Mouse (Mus musculus): Measurements from ENCODE around the gene Mesp1. TPM values are rescaled to one million over a fixed set of nuclear protein-coding genes. Genes with fewer than 3 reads are reported as not detected.

The Mesp1 gene
- polyA plus RNA-seq, 1 experiment from 2014 or later, result not detected

DNA sequence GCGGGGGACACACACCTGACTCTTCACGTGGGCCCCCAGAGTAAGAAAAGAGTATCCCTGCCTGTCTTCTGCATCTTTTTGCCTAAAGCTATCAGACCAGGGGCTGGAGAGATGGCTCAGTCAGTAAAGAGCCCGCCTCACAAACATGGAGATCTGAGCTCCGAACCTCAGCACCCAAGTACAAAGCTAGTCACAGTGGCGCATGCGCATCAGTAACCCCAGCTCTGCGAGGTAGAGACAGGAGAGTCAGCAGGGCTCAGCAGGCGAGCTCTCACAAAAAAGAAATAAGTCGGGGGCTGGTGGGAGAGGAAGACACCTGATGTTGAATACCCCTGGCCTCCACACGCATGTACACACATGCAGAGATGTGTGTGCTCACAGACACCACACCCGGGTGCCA, 26.4 kb upstream of the Mesp1 start:
- no peak overlapping the region for H3K4me3 ChIP-seq (ENCODE audit: low read depth, low read length)
- 36% methylated on average over 11 of the region's 11 CpGs for WGBS
- DNase-seq (ENCODE audit: low spot score) (no peak), ATAC-seq (ENCODE audit: insufficient read depth, low FRiP score, low TSS enrichment) (no peak)
- H3K4me1 ChIP-seq (ENCODE audit: control insufficient read depth, insufficient read depth, low read length), result no peaks in the 10 kb centered on the region
- no peaks in the 10 kb centered on the region for H3K9me3 ChIP-seq (ENCODE audit: control insufficient read depth, low read length)
- no peak overlapping the region for H3K9ac ChIP-seq (ENCODE audit: low read length)
- no peak overlapping the region for H3K27ac ChIP-seq (ENCODE audit: low read depth, low read length)
- no peaks in the 10 kb centered on the region for H3K27me3 ChIP-seq (ENCODE audit: control insufficient read depth, insufficient read depth, low read length)
- no peak overlapping the region for H3K4me2 ChIP-seq (ENCODE audit: low read depth)
- H3K36me3 ChIP-seq (ENCODE audit: control insufficient read depth, insufficient read depth, low read length), result no peaks in the 10 kb centered on the region

DNA sequence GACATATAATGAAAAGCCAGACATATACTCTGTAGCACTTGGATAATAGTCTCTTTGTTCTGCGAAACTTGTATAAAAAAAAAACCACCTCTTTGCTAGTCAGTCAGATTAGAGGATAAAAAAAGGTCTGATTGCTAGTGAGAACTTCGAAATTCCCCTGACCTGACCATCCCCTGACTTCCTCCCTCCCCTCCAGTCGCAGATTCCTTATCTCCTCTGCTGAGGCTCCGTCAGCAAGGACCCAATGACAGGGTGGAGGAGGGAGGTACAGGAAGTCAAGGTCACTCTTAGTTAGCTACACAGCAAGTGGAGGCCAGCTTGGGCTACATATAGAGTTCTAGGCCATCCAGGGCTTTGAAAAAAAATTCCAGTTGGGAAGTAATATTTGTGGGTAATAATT, 25.9 kb upstream of the Mesp1 start:
- H3K9ac ChIP-seq (ENCODE audit: low read length), result no peak overlapping the region
- no peaks in the 10 kb centered on the region for H3K9me3 ChIP-seq (ENCODE audit: control insufficient read depth, low read length)
- ATAC-seq (ENCODE audit: insufficient read depth, low FRiP score, low TSS enrichment) (no peak), DNase-seq (ENCODE audit: low spot score) (no peak)
- no peak overlapping the region for H3K27ac ChIP-seq (ENCODE audit: low read depth, low read length)
- H3K4me2 ChIP-seq (ENCODE audit: low read depth), result no peak overlapping the region
- no peaks in the 10 kb centered on the region for H3K27me3 ChIP-seq (ENCODE audit: control insufficient read depth, insufficient read depth, low read length)
- H3K4me1 ChIP-seq (ENCODE audit: control insufficient read depth, insufficient read depth, low read length), result no peaks in the 10 kb centered on the region
- no peaks in the 10 kb centered on the region for H3K36me3 ChIP-seq (ENCODE audit: control insufficient read depth, insufficient read depth, low read length)
- H3K4me3 ChIP-seq (ENCODE audit: low read depth, low read length), result no peak overlapping the region
- WGBS, result 53% methylated on average over 4 of the region's 4 CpGs

DNA sequence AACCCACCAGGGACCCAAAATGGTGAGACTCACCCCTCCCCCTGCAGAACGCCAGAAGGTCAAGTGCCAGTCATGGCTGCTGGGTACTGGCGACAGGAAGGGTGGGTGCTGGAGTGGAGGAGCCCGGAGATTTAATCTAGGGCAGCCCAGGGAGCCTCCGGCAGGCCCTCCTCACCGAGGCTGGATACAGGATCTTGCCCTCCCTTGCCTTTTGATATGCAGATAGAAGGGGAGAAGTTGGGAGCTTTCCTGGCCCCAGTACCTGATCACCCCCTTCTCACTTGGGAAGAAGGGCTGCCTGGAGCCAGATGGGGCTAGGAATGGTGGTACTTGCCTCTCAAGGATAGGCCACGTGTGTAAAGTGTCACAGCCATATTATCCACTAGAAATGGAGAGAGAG, 24.7 kb upstream of the Mesp1 start:
- no peaks in the 10 kb centered on the region for H3K36me3 ChIP-seq (ENCODE audit: control insufficient read depth, insufficient read depth, low read length)
- DNase-seq (ENCODE audit: low spot score) (no peak), ATAC-seq (ENCODE audit: insufficient read depth, low FRiP score, low TSS enrichment) (no peak)
- no peak overlapping the region for H3K4me3 ChIP-seq (ENCODE audit: low read depth, low read length)
- H3K9ac ChIP-seq (ENCODE audit: low read length), result no peak overlapping the region; the same call in 1 of the 2 replicates
- no peaks in the 10 kb centered on the region for H3K27me3 ChIP-seq (ENCODE audit: control insufficient read depth, insufficient read depth, low read length)
- 6% methylated on average over 6 of the region's 6 CpGs for WGBS
- H3K4me1 ChIP-seq (ENCODE audit: control insufficient read depth, insufficient read depth, low read length), result no peaks in the 10 kb centered on the region
- no peaks in the 10 kb centered on the region for H3K9me3 ChIP-seq (ENCODE audit: control insufficient read depth, low read length)
- H3K27ac ChIP-seq (ENCODE audit: low read depth, low read length), result no peak overlapping the region
- H3K4me2 ChIP-seq (ENCODE audit: low read depth), result no peak overlapping the region

DNA sequence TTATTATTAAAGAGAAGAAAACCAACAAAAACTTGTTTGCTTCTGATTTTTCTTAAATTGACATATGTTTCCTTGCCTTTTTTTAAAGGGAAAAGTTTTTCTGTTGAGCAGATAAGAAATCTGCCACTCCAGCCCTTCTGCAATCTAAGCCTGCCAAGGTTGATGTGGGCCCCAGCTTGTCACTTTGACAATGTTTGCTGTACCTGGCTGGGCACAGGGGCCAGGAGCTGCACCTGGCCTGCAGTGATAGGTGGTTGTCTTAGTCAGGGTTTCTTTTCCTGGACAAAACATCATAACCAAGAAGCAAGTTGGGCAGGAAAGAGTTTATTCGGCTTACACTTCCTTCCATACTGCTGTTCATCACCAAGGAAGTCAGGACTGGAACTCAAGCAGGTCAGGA, 19.8 kb upstream of the Mesp1 start:
- ATAC-seq (ENCODE audit: insufficient read depth, low FRiP score, low TSS enrichment) (no peak), DNase-seq (ENCODE audit: low spot score) (peak; percentile 3)
- H3K9ac ChIP-seq (ENCODE audit: low read length), result no peak overlapping the region
- H3K4me1 ChIP-seq (ENCODE audit: control insufficient read depth, insufficient read depth, low read length), result no peaks in the 10 kb centered on the region
- no peak overlapping the region for H3K4me3 ChIP-seq (ENCODE audit: low read depth, low read length)
- H3K36me3 ChIP-seq (ENCODE audit: control insufficient read depth, insufficient read depth, low read length), result no peaks in the 10 kb centered on the region
- H3K27ac ChIP-seq (ENCODE audit: low read depth, low read length), result no peak overlapping the region
- H3K27me3 ChIP-seq (ENCODE audit: control insufficient read depth, insufficient read depth, low read length), result peaks cover 3% of the 10 kb centered on the region; the same call in 1 of the 2 replicates
- no peaks in the 10 kb centered on the region for H3K9me3 ChIP-seq (ENCODE audit: control insufficient read depth, low read length)
- 86% methylated on average over 1 of the region's 1 CpGs for WGBS
- H3K4me2 ChIP-seq (ENCODE audit: low read depth), result no peak overlapping the region

DNA sequence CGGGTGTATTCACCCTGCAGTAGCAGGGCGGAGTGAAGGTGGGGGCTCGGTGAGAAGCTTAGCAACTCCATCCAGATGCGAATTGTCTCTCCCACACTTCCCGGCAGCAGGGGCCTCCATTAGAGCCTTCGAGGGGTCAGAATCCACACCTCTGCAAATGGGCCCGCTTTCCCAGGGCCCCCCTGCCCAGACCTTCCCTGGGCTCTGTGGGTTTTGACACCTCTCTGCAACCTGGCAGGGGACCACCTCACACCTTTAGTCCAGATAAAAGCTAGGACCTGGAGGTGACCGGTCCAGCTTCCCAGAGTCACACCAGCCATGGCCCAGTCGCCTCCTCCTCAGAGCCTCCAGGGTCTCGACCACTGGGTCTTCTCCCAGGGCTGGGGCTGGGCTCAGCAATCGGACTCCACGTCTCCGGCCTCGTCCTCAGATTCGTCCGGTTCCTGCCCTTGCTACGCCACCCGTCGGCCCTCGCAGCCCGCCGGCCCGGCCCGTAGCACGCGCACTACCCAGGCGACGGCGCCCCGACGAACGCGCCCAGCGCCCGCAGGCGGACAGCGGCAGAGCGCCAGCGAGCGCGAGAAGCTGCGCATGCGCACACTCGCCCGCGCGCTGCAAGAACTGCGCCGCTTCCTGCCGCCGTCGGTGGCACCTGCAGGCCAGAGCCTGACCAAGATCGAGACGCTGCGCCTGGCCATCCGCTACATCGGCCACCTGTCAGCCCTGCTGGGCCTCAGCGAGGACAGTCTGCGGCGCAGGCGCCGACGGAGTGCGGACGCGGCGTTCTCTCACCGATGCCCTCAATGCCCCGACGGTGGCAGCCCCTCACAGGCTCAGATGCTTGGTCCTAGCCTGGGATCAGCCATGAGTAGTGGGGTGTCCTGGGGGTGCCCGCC, 17.3 kb upstream of the Mesp1 start, which contains the start of gene Mesp2:
Gene Mesp2, plus strand, starts transcription at position 117 of the 896 bp plus-strand sequence.
- Histone ChIP-seq H3K9me3 (ENCODE audit: control insufficient read depth, low read length) (no peaks in the 10 kb centered on the region), H3K27me3 (ENCODE audit: control insufficient read depth, insufficient read depth, low read length) (peaks cover 3% of the 10 kb centered on the region; the same call in 1 of the 2 replicates), H3K9ac (ENCODE audit: low read length) (peak within 1 kb of the TSS; percentile 49; the same call in 1 of the 2 replicates), H3K4me2 (ENCODE audit: low read depth) (peak within 1 kb of the TSS; percentile 45), H3K4me3 (ENCODE audit: low read depth, low read length) (peak within 1 kb of the TSS; percentile 23), H3K27ac (ENCODE audit: low read depth, low read length) (no peak within 1 kb of the TSS), H3K36me3 (ENCODE audit: control insufficient read depth, insufficient read depth, low read length) (no peaks in the 10 kb centered on the region), H3K4me1 (ENCODE audit: control insufficient read depth, insufficient read depth, low read length) (no peaks in the 10 kb centered on the region)
- ATAC-seq (ENCODE audit: insufficient read depth, low FRiP score, low TSS enrichment) (peak; percentile 65), DNase-seq (ENCODE audit: low spot score) (peak; percentile 88)
- WGBS, result 16% methylated on average over 69 of the region's 71 CpGs

DNA sequence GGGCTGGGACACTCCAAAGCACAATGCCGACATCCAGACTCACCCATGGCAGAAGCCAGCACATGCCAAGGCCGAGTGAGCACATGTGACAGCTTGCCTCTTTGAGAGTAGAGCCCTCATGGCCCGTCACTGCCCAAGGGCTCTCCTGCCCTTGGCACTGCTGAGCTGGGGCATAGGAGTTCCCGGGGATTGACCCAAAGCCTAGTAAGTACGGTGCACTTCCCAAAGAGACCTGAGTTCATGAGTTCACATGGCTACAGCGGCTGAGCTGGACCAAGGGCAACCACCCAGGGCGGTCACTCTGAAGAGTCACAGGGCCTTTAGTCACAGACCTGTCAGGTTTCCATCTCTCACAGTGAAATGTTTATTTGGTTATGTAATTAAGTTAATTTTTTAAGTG, 15.0 kb upstream of the Mesp1 start:
- H3K36me3 ChIP-seq (ENCODE audit: control insufficient read depth, insufficient read depth, low read length), result no peaks in the 10 kb centered on the region
- no peak overlapping the region for H3K27ac ChIP-seq (ENCODE audit: low read depth, low read length)
- H3K4me1 ChIP-seq (ENCODE audit: control insufficient read depth, insufficient read depth, low read length), result no peaks in the 10 kb centered on the region
- no peak overlapping the region for H3K9ac ChIP-seq (ENCODE audit: low read length)
- 93% methylated on average over 7 of the region's 7 CpGs for WGBS
- ATAC-seq (ENCODE audit: insufficient read depth, low FRiP score, low TSS enrichment) (no peak), DNase-seq (ENCODE audit: low spot score) (no peak)
- no peak overlapping the region for H3K4me2 ChIP-seq (ENCODE audit: low read depth)
- peaks cover 3% of the 10 kb centered on the region; the same call in 1 of the 2 replicates for H3K27me3 ChIP-seq (ENCODE audit: control insufficient read depth, insufficient read depth, low read length)
- no peak overlapping the region for H3K4me3 ChIP-seq (ENCODE audit: low read depth, low read length)
- H3K9me3 ChIP-seq (ENCODE audit: control insufficient read depth, low read length), result no peaks in the 10 kb centered on the region

DNA sequence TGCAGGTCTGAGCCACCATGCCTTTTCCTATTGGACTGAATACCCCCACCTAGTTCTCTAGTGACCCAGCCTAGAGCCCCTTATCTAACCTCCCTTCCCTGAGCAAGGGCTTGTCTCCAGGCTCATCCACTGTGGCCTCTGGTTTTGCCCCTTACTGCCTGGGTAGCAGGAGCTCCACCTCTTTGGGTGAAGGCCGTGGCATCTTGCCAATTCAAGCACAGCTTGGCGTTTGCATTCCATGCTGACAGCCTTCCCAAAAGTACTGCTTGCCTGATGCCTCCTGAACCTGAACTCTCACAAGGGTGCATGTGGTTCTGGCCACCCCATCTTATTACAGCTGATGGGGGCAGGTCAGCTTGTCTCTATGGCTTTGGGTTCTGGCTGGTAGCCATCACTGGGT, 10.3 kb upstream of the Mesp1 start:
- ATAC-seq (ENCODE audit: insufficient read depth, low FRiP score, low TSS enrichment) (no peak), DNase-seq (ENCODE audit: low spot score) (no peak)
- H3K27me3 ChIP-seq (ENCODE audit: control insufficient read depth, insufficient read depth, low read length), result no peaks in the 10 kb centered on the region
- WGBS, result 86% methylated on average over 2 of the region's 2 CpGs
- no peak overlapping the region for H3K27ac ChIP-seq (ENCODE audit: low read depth, low read length)
- no peaks in the 10 kb centered on the region for H3K36me3 ChIP-seq (ENCODE audit: control insufficient read depth, insufficient read depth, low read length)
- no peaks in the 10 kb centered on the region for H3K9me3 ChIP-seq (ENCODE audit: control insufficient read depth, low read length)
- no peak overlapping the region for H3K9ac ChIP-seq (ENCODE audit: low read length)
- H3K4me3 ChIP-seq (ENCODE audit: low read depth, low read length), result no peak overlapping the region
- H3K4me1 ChIP-seq (ENCODE audit: control insufficient read depth, insufficient read depth, low read length), result no peaks in the 10 kb centered on the region
- H3K4me2 ChIP-seq (ENCODE audit: low read depth), result no peak overlapping the region

DNA sequence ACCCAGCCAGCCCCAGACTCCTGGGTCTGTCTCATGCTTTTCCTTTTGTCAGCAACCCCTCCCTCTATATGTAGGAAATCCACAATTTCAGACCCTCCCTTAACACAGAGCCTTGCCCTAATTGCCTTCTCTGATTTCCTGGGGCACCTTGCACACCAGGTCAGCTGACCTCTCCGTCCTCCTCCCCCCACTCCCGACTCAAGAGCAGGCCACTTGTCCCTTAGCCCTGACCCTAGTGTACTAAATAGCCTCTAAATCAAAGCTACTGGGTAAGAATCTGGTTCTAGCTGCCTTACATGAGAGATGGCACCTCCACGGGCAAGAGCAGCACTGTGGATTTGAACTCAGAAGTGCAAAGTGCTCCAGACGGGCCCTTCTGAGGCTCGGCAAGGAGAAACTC, 8.4 kb upstream of the Mesp1 start:
- DNase-seq (ENCODE audit: low spot score) (no peak), ATAC-seq (ENCODE audit: insufficient read depth, low FRiP score, low TSS enrichment) (no peak)
- no peaks in the 10 kb centered on the region for H3K9me3 ChIP-seq (ENCODE audit: control insufficient read depth, low read length)
- H3K36me3 ChIP-seq (ENCODE audit: control insufficient read depth, insufficient read depth, low read length), result no peaks in the 10 kb centered on the region
- no peaks in the 10 kb centered on the region for H3K4me1 ChIP-seq (ENCODE audit: control insufficient read depth, insufficient read depth, low read length)
- no peak overlapping the region for H3K4me2 ChIP-seq (ENCODE audit: low read depth)
- H3K27ac ChIP-seq (ENCODE audit: low read depth, low read length), result no peak overlapping the region
- 65% methylated on average over 5 of the region's 5 CpGs for WGBS
- H3K27me3 ChIP-seq (ENCODE audit: control insufficient read depth, insufficient read depth, low read length), result no peaks in the 10 kb centered on the region
- no peak overlapping the region for H3K4me3 ChIP-seq (ENCODE audit: low read depth, low read length)
- no peak overlapping the region for H3K9ac ChIP-seq (ENCODE audit: low read length)

DNA sequence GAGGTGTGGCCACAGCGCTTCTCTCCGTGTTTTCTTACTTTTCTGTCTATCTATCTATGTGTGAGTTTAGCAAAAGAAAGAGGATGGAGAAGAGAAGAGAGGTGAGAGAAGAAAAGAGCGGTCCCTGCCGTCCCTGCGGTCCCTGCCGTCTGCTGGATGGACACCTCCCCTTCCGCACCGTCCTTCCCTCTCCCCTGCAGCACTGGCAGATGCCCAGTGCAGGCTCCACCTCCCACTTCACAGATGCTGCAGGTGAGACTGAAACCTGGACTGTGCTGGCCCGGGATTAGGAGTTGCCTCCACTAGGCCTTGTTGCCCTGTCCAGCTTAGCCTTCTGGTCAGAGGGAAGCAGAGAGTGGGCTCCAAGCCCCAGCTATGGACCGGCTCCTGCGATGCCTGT, 7.8 kb upstream of the Mesp1 start:
- ATAC-seq (ENCODE audit: insufficient read depth, low FRiP score, low TSS enrichment) (no peak), DNase-seq (ENCODE audit: low spot score) (no peak)
- Histone ChIP-seq H3K4me1 (ENCODE audit: control insufficient read depth, insufficient read depth, low read length) (no peaks in the 10 kb centered on the region), H3K27me3 (ENCODE audit: control insufficient read depth, insufficient read depth, low read length) (no peaks in the 10 kb centered on the region), H3K27ac (ENCODE audit: low read depth, low read length) (no peak overlapping the region), H3K9ac (ENCODE audit: low read length) (no peak overlapping the region), H3K4me2 (ENCODE audit: low read depth) (no peak overlapping the region), H3K4me3 (ENCODE audit: low read depth, low read length) (no peak overlapping the region), H3K36me3 (ENCODE audit: control insufficient read depth, insufficient read depth, low read length) (no peaks in the 10 kb centered on the region), H3K9me3 (ENCODE audit: control insufficient read depth, low read length) (no peaks in the 10 kb centered on the region)
- 79% methylated on average over 11 of the region's 11 CpGs for WGBS
